ENCODE assay signal across 14 mouse cellular contexts in the genomic region with DNA sequence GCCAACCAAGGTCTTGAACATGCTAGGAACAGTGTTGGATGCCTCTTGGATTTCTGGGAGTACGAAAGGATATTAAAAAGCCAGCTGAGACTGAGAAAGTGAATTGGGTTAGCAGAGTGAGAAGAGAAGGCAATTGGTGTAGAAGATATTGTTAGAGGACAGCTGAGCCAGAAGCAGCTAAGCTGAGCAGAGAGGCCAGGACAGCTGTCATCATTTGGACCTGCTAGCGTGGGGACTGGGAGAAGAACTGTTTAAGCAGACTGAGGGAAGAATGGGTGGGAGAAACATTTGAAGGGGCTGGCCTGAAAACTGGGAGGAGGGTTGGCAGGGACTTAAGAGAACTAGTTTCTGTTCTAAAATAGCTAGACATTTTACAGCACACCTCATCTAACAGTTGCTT.
"Had no signal": no experiment of that assay in that cellular context is flagged by ENCODE, and none has a peak within 500 bp of the region (broad histone marks: within the 10 kb centered on the region; RNA-seq: fewer than 3 reads in every experiment).

No protein-coding gene starts in this region.

- H3K4me3 ChIP-seq: limb, embryonic 15.5 days; midbrain, embryonic 12.5 days; midbrain, embryonic 15.5 days; neural tube, embryonic 13.5 days; stomach, embryonic 15.5 days had no signal

- H3K27me3 ChIP-seq: limb, embryonic 15.5 days; midbrain, embryonic 12.5 days; midbrain, embryonic 15.5 days; neural tube, embryonic 13.5 days; stomach, embryonic 15.5 days had no signal

- DNase-seq: kidney, postnatal 25 days; liver, postnatal 0 days; lung, embryonic 14.5 days; retina, postnatal 1 day; right cerebral cortex, postnatal 25 days; spleen, adult 18-20 months; thymus, adult 18-20 months; thymus, postnatal 36 days had no signal

- H3K4me2 ChIP-seq: limb, embryonic 15.5 days; liver, embryonic 11.5 days; lung, embryonic 14.5 days; midbrain, embryonic 12.5 days; midbrain, embryonic 15.5 days; neural tube, embryonic 13.5 days; stomach, embryonic 15.5 days had no signal
